Mouse (Mus musculus): ENCODE measurements at regions not wholly inside any gene's neighbourhood (a gene's known extent, or its start where the extent isn't known, plus 50 kb on each side); places are given as distances from the start of the nearest gene placed in this dataset.

DNA sequence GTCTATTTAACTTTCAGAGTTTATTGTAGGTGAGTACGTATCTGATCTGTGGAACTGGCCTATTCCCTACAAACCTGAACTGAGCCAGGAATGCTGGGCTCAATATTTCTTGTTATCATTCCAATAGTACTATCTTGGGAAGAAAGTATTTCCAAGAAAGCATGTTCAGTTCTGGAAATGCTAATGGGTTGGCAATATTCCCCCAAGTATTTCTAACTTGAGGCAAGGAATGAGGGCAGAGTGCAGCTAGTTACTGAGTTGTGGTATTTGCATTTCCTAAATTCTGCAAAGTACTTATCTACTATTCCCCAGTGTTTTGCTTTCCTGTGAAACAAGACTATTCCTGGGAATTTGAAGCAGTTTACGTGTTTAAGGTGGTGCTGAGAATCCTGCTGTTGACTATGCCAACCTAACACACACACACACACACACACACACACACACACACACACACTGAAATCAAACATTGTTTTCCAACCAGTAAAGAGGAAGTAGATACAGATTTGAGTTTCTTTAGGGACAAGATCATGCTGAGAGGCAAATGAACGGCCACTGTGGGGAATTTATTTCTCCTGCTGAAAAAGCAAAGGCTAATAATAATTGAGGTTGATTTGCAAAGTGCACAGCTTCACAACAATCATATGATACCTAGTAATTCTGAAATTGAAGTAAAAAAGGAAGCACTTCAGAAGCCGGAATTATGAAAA, 1248.4 kb upstream of the Zeb2 start:
- Histone ChIP-seq H3K27me3 (ENCODE audit: control insufficient read depth, insufficient read depth, low read length) (no peaks in the 10 kb centered on the region), H3K9me3 (ENCODE audit: control insufficient read depth, low read length) (no peaks in the 10 kb centered on the region), H3K4me3 (replicated peaks; ENCODE audit: low read length) (no peak overlapping the region), H3K27ac (replicated peaks; ENCODE audit: low read depth, low read length) (no peak overlapping the region), H3K36me3 (ENCODE audit: control insufficient read depth, insufficient read depth, low read length) (no peaks in the 10 kb centered on the region), H3K9ac (ENCODE audit: low read depth, low read length, severe bottlenecking) (no peak overlapping the region), H3K4me1 (ENCODE audit: control insufficient read depth, insufficient read depth, low read length) (no peaks in the 10 kb centered on the region), H3K4me2 (replicated peaks; ENCODE audit: low read depth, low read length, severe bottlenecking) (no peak overlapping the region)
- ATAC-seq (ENCODE audit: low FRiP score, low read depth) (no peak), DNase-seq (ENCODE audit: low spot score) (no peak)
- TF ChIP-seq POLR2A (IDR thresholded peaks at IDR 0.05; ENCODE audit: borderline replicate concordance, extremely low read depth, insufficient read depth, insufficient read length) = no peak
- 81% methylated on average over 4 of the region's 4 CpGs for WGBS

- no peaks in the 10 kb centered on the region for H3K36me3 ChIP-seq (ENCODE audit: control insufficient read depth, insufficient read depth, low read length)
- no peak for TF ChIP-seq POLR2A (IDR thresholded peaks at IDR 0.05; ENCODE audit: borderline replicate concordance, extremely low read depth, insufficient read depth, insufficient read length)
- DNase-seq (ENCODE audit: low spot score) = no peak
- no peaks in the 10 kb centered on the region for H3K9me3 ChIP-seq (ENCODE audit: control insufficient read depth, low read length)
- H3K4me3 ChIP-seq (replicated peaks; ENCODE audit: low read length) = no peak overlapping the region
- ATAC-seq (ENCODE audit: low FRiP score, low read depth) = no peak
- WGBS = 65% methylated on average over 4 of the region's 4 CpGs
- H3K27me3 ChIP-seq (ENCODE audit: control insufficient read depth, insufficient read depth, low read length) = no peaks in the 10 kb centered on the region
- no peak overlapping the region for H3K9ac ChIP-seq (ENCODE audit: low read depth, low read length, severe bottlenecking)
- H3K4me2 ChIP-seq (replicated peaks; ENCODE audit: low read depth, low read length, severe bottlenecking) = no peak overlapping the region
- H3K27ac ChIP-seq (replicated peaks; ENCODE audit: low read depth, low read length) = no peak overlapping the region
- no peaks in the 10 kb centered on the region for H3K4me1 ChIP-seq (ENCODE audit: control insufficient read depth, insufficient read depth, low read length)
Observed at GRCm38 (mm10) chr2:46360049-46360712, 1243.0 kb upstream of the Zeb2 start.

- DNase-seq (ENCODE audit: low spot score) (no peak), ATAC-seq (ENCODE audit: low FRiP score, low read depth) (no peak)
- no peaks in the 10 kb centered on the region for H3K9me3 ChIP-seq (ENCODE audit: control insufficient read depth, low read length)
- H3K27me3 ChIP-seq (ENCODE audit: control insufficient read depth, insufficient read depth, low read length) = no peaks in the 10 kb centered on the region
- H3K4me2 ChIP-seq (replicated peaks; ENCODE audit: low read depth, low read length, severe bottlenecking) = no peak overlapping the region
- H3K27ac ChIP-seq (replicated peaks; ENCODE audit: low read depth, low read length) = no peak overlapping the region
- no peak overlapping the region for H3K4me3 ChIP-seq (replicated peaks; ENCODE audit: low read length)
- WGBS = 80% methylated on average over 3 of the region's 3 CpGs
- no peak overlapping the region for H3K9ac ChIP-seq (ENCODE audit: low read depth, low read length, severe bottlenecking)
- H3K36me3 ChIP-seq (ENCODE audit: control insufficient read depth, insufficient read depth, low read length) = no peaks in the 10 kb centered on the region
- H3K4me1 ChIP-seq (ENCODE audit: control insufficient read depth, insufficient read depth, low read length) = no peaks in the 10 kb centered on the region
- TF ChIP-seq POLR2A (IDR thresholded peaks at IDR 0.05; ENCODE audit: borderline replicate concordance, extremely low read depth, insufficient read depth, insufficient read length) = no peak
Observed at GRCm38 (mm10) chr2:46358225-46358624, 1241.0 kb upstream of the Zeb2 start.

DNA sequence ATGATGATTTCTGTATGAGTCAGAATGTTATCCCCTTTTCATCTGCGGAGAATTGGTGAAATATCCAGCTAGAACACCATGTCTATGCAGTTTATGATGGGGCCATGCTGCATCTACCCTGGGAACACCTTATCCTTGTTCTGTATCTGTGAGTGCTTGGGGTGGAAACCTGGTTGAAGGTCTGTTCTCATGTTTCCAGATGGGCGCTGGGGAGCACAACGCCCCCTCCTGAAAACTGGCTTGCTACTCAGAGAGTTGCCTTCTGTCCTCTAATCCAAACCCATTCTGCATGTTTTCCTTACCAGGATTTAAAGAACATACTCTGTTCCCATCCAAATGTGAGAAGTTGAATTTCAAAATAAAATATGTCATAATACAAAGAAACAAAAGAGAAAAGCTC, 1239.5 kb upstream of the Zeb2 start:
- no peaks in the 10 kb centered on the region for H3K4me1 ChIP-seq (ENCODE audit: control insufficient read depth, insufficient read depth, low read length)
- no peak overlapping the region for H3K9ac ChIP-seq (ENCODE audit: low read depth, low read length, severe bottlenecking)
- H3K9me3 ChIP-seq (ENCODE audit: control insufficient read depth, low read length) = no peaks in the 10 kb centered on the region
- DNase-seq (ENCODE audit: low spot score) (no peak), ATAC-seq (ENCODE audit: low FRiP score, low read depth) (no peak)
- no peak for TF ChIP-seq POLR2A (IDR thresholded peaks at IDR 0.05; ENCODE audit: borderline replicate concordance, extremely low read depth, insufficient read depth, insufficient read length)
- H3K36me3 ChIP-seq (ENCODE audit: control insufficient read depth, insufficient read depth, low read length) = no peaks in the 10 kb centered on the region
- WGBS = 88% methylated on average over 3 of the region's 3 CpGs
- H3K27me3 ChIP-seq (ENCODE audit: control insufficient read depth, insufficient read depth, low read length) = no peaks in the 10 kb centered on the region
- H3K27ac ChIP-seq (replicated peaks; ENCODE audit: low read depth, low read length) = no peak overlapping the region
- no peak overlapping the region for H3K4me3 ChIP-seq (replicated peaks; ENCODE audit: low read length)
- H3K4me2 ChIP-seq (replicated peaks; ENCODE audit: low read depth, low read length, severe bottlenecking) = no peak overlapping the region

GRCm38 (mm10) chr2:46340694-46341093, 1223.5 kb upstream of the Zeb2 start:
- no peak for TF ChIP-seq POLR2A (IDR thresholded peaks at IDR 0.05; ENCODE audit: borderline replicate concordance, extremely low read depth, insufficient read depth, insufficient read length)
- no peak overlapping the region for H3K4me2 ChIP-seq (replicated peaks; ENCODE audit: low read depth, low read length, severe bottlenecking)
- no peaks in the 10 kb centered on the region for H3K27me3 ChIP-seq (ENCODE audit: control insufficient read depth, insufficient read depth, low read length)
- no peaks in the 10 kb centered on the region for H3K4me1 ChIP-seq (ENCODE audit: control insufficient read depth, insufficient read depth, low read length)
- no peaks in the 10 kb centered on the region for H3K36me3 ChIP-seq (ENCODE audit: control insufficient read depth, insufficient read depth, low read length)
- WGBS = 74% methylated on average over 4 of the region's 4 CpGs
- H3K9me3 ChIP-seq (ENCODE audit: control insufficient read depth, low read length) = no peaks in the 10 kb centered on the region
- H3K27ac ChIP-seq (replicated peaks; ENCODE audit: low read depth, low read length) = no peak overlapping the region
- no peak for DNase-seq (ENCODE audit: low spot score)
- H3K4me3 ChIP-seq (replicated peaks; ENCODE audit: low read length) = no peak overlapping the region
- no peak overlapping the region for H3K9ac ChIP-seq (ENCODE audit: low read depth, low read length, severe bottlenecking)
- no peak for ATAC-seq (ENCODE audit: low FRiP score, low read depth)

Data from limb, embryonic 14.5 days (tissue).